Mouse (Mus musculus) ovary, adult 2 months (tissue): ENCODE data around the gene Grcc10. TPM values are rescaled to one million over a fixed set of nuclear protein-coding genes. Genes with fewer than 3 reads are reported as not detected.

ENCODE experiments used
- polyA plus RNA-seq: library from polyadenylated mRNA; depleted of rRNA; stranded (reverse); fragments of >200 nt; gene quantifications from 2 replicates; pipeline ENCODE4 v1.2.3, GENCODE M21; 2012; rRNA removed

The Grcc10 gene
- polyA plus RNA-seq: 266 and 371 TPM in 2 replicates

GRCm38 (mm10) chr6:124740888-124741761 is at the start of gene Grcc10:
Grcc10 (minus strand) TSS chr6:124741374.

DNA sequence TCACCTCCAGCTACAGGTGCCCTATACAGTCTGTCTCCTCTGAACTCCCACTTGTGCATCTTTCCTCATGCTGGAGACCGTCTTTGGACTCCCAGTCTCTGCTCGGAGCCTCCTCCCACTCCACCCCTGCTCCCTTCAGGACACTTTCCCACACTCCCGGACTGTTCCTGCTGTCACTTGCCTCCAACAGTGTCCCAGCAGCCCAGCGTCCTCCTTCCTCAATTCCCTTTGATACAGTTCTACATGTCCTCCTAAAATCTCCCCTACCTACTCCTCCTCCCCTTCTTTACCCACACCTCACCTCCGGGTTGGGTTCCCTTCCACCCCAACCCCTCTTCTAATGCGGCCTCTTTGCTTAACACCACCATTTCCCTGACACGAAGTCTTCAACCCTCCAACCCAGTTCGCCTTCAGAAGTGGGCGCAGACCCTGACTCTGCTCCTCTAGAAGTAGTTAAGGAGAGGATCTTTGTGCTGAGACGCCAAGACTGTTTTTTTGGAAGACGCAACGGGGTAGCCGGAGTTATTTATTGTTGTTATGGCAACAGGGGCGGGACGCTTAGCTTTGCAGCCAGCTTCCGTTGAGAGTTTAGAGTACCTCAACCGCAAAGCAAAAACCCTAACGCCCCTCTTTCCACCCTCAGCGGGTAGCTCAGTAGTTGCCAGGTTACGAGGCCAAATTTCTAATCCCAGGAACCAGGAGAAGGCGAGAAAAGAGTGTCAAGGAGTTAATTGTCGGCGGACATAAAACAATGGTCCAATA is 38.2 kb upstream of the Grcc10 start, which contains the start of gene Lrrc23:
Gene Lrrc23 (minus strand): TSS at position 506 of the 762 bp plus-strand sequence.

GRCm38 (mm10) chr6:124769101-124769765 is 28.1 kb upstream of the Grcc10 start, which contains the start of gene Eno2:
Eno2 (minus strand) TSS chr6:124769673.

GRCm38 (mm10) chr6:124755831-124756595 is 14.8 kb upstream of the Grcc10 start, which contains the start of the genes Gm45234 and Atn1:
Gm45234 (minus strand) TSS chr6:124756021.
Atn1 (minus strand) TSS chr6:124756524.

GRCm38 (mm10) chr6:124738511-124739023 is 2.6 kb downstream of the Grcc10 start, which contains the start of gene Ptpn6:
Ptpn6 (minus strand) TSS chr6:124738714.

GRCm38 (mm10) chr6:124711824-124712782 is 29.1 kb downstream of the Grcc10 start, which contains the start of the genes Emg1 and Phb2:
Emg1 (minus strand) TSS chr6:124712178.
Phb2 (plus strand) TSS chr6:124712336.

Other genes with a start within 250 kb of the Grcc10 start
- 3.6 and 4.3 TPM in 2 replicates for gene C1rl, start 248.3 kb downstream of the Grcc10 start, polyA plus RNA-seq
- 30.8 and 35.5 TPM in 2 replicates for gene C1ra, start 229.0 kb downstream of the Grcc10 start, polyA plus RNA-seq
- 61.1 and 87.7 TPM in 2 replicates for gene C1s1, start 199.0 kb downstream of the Grcc10 start, polyA plus RNA-seq
- 0.10 and 0.28 TPM in 2 replicates for gene C1rb, start 171.1 kb downstream of the Grcc10 start, polyA plus RNA-seq
- gene C1s2, start 105.3 kb downstream of the Grcc10 start, polyA plus RNA-seq: 0.09 and 0.21 TPM in 2 replicates
- 174 and 229 TPM in 2 replicates for gene Lpcat3, start 78.3 kb downstream of the Grcc10 start, polyA plus RNA-seq
- gene Emg1, start 29.2 kb downstream of the Grcc10 start, polyA plus RNA-seq: 43.9 and 53.5 TPM in 2 replicates
- gene Phb2, start 29.0 kb downstream of the Grcc10 start, polyA plus RNA-seq: 133 and 151 TPM in 2 replicates
- 15.2 and 17.3 TPM in 2 replicates for gene Ptpn6, start 2.7 kb downstream of the Grcc10 start, polyA plus RNA-seq
- not detected in 2 replicates for gene Gm45234, start 14.6 kb upstream of the Grcc10 start, polyA plus RNA-seq
- gene Atn1, start 15.2 kb upstream of the Grcc10 start, polyA plus RNA-seq: 44.9 and 59.9 TPM in 2 replicates
- gene Eno2, start 28.3 kb upstream of the Grcc10 start, polyA plus RNA-seq: 10.6 and 11.5 TPM in 2 replicates
- gene Lrrc23, start 38.4 kb upstream of the Grcc10 start, polyA plus RNA-seq: 9.0 and 11.7 TPM in 2 replicates
- 27.7 and 31.4 TPM in 2 replicates for gene Spsb2, start 67.3 kb upstream of the Grcc10 start, polyA plus RNA-seq
- 353 and 433 TPM in 2 replicates for gene Tpi1, start 72.9 kb upstream of the Grcc10 start, polyA plus RNA-seq
- gene Usp5, start 88.1 kb upstream of the Grcc10 start, polyA plus RNA-seq: 120 TPM in 2 replicates
- gene Cdca3, start 88.2 kb upstream of the Grcc10 start, polyA plus RNA-seq: 20.9 and 42.3 TPM in 2 replicates
- gene Gnb3, start 98.9 kb upstream of the Grcc10 start, polyA plus RNA-seq: 0.98 and 1.0 TPM in 2 replicates
- gene P3h3, start 116.4 kb upstream of the Grcc10 start, polyA plus RNA-seq: 99.7 and 118 TPM in 2 replicates
- 3.2 and 3.4 TPM in 2 replicates for gene Gpr162, start 122.6 kb upstream of the Grcc10 start, polyA plus RNA-seq
- gene Cd4, start 146.8 kb upstream of the Grcc10 start, polyA plus RNA-seq: 1.4 and 1.6 TPM in 2 replicates
- gene Lag3, start 170.3 kb upstream of the Grcc10 start, polyA plus RNA-seq: 8.3 and 8.4 TPM in 2 replicates
- gene Ptms, start 178.7 kb upstream of the Grcc10 start, polyA plus RNA-seq: 2,014 and 3,023 TPM in 2 replicates
- gene Mlf2, start 190.0 kb upstream of the Grcc10 start, polyA plus RNA-seq: 367 and 376 TPM in 2 replicates
- gene Cops7a, start 224.2 kb upstream of the Grcc10 start, polyA plus RNA-seq: 232 and 278 TPM in 2 replicates